Mouse (Mus musculus): ENCODE measurements around the gene Zfp462. TPM values are rescaled to one million over a fixed set of nuclear protein-coding genes. Genes with fewer than 3 reads are reported as not detected.

Zfp462 gene
- total RNA-seq, 2 experiments from 2014 or later: 0.96 TPM; not detected in 1

GRCm38 (mm10) chr4:55088922-55089321 lies 144.1 kb downstream of the Zfp462 start:
- no peak for ATAC-seq (replicated peaks; ENCODE audit: low FRiP score, poor library complexity, severe bottlenecking)

DNA sequence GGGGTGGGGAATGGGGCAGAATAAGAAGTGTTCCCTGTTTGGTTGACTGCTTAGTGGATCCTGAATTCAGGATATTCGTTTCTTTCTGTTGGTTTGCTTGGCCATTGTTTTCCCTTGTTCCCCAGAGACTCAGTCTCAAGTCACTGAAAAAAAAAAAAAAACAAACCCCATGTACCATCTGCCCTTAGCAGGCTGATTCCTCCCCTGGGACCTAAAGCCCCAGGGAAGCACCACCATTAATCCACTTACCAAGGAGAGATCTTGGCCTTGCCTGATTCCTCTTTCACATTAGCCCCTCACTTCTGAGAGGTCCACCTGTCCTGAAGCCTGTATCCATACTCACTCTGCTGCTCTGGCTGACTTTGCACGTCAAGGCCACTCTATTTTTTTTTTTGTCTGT lies 152.3 kb downstream of the Zfp462 start:
- no peak for ATAC-seq (replicated peaks; ENCODE audit: low FRiP score, poor library complexity, severe bottlenecking)

- ATAC-seq (replicated peaks; ENCODE audit: low FRiP score, poor library complexity, severe bottlenecking): no peak
These were observed 153.5 kb downstream of the Zfp462 start for GRCm38 (mm10) chr4:55098366-55098765.

GRCm38 (mm10) chr4:55100851-55101250 lies 156.0 kb downstream of the Zfp462 start:
- no peak for ATAC-seq (replicated peaks; ENCODE audit: low FRiP score, poor library complexity, severe bottlenecking)

DNA sequence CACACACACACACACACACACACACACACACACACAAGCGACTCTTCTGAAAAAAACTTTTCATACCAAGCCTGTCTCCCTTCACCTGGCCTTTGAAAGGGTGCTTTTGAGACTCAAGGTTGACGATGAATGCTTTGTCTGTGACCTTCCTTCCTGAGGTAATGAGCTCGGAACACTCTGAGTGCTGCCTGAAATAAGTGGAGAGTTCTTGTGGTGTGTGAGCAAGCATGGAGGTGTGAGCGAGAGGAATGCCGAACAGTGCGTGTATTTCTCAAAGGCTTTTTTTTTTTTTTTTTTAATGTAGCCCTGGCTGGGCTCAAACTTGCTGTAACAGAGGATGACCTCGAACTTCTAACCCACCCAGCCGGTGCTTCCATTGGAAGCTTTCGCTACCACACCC lies 156.8 kb downstream of the Zfp462 start:
- no peak for ATAC-seq (replicated peaks; ENCODE audit: low FRiP score, poor library complexity, severe bottlenecking)

GRCm38 (mm10) chr4:55102382-55102781 lies 157.5 kb downstream of the Zfp462 start:
- ATAC-seq (replicated peaks; ENCODE audit: low FRiP score, poor library complexity, severe bottlenecking): no peak

DNA sequence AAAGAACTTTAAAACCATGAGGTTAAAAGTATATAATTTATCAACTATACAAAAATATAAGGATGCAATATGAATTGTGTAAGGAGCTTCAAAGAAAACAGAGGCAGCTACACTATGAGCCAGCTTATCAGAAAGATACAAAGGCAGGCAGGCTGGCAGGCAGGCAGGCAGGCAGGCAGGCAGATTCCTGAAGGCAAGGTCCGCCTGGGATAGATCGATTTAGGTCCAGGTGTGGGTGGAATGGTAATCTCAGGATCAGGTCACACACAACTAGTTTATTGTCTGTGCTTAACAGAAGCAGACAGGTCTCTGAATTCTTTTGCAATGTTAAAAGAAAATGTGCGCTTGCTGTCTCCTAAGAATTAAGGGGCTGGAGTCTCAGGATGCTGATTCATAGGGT lies 158.7 kb downstream of the Zfp462 start:
- ATAC-seq (replicated peaks; ENCODE audit: low FRiP score, poor library complexity, severe bottlenecking): no peak

- no peak for ATAC-seq (replicated peaks; ENCODE audit: low FRiP score, poor library complexity, severe bottlenecking)
These were observed 173.1 kb downstream of the Zfp462 start for GRCm38 (mm10) chr4:55117839-55118487.

- no peak for ATAC-seq (replicated peaks; ENCODE audit: low FRiP score, poor library complexity, severe bottlenecking)
These were observed 176.3 kb downstream of the Zfp462 start for GRCm38 (mm10) chr4:55121126-55121525.

DNA sequence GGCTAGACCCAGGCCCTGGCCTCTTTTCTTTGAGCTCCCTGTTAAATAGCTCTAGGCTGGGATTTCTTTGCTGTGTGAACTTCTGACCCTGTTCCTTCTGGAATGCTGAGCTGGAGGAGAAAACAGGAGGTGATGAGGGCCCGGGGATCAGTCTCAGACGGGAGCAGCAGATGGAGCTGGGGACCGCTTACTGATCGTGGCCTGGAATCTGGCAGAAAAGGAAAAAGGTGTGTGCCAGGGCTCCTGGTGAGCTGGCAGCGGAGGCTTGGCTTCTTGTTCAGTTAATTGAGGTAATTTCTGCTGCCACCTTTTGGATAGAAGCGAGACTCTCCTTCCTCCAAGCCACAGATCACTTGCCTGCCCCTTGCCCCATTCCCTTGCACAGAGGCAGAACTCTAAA lies 177.1 kb downstream of the Zfp462 start:
- no peak for ATAC-seq (replicated peaks; ENCODE audit: low FRiP score, poor library complexity, severe bottlenecking)

GRCm38 (mm10) chr4:55124126-55124525 lies 179.3 kb downstream of the Zfp462 start:
- ATAC-seq (replicated peaks; ENCODE audit: low FRiP score, poor library complexity, severe bottlenecking): no peak

DNA sequence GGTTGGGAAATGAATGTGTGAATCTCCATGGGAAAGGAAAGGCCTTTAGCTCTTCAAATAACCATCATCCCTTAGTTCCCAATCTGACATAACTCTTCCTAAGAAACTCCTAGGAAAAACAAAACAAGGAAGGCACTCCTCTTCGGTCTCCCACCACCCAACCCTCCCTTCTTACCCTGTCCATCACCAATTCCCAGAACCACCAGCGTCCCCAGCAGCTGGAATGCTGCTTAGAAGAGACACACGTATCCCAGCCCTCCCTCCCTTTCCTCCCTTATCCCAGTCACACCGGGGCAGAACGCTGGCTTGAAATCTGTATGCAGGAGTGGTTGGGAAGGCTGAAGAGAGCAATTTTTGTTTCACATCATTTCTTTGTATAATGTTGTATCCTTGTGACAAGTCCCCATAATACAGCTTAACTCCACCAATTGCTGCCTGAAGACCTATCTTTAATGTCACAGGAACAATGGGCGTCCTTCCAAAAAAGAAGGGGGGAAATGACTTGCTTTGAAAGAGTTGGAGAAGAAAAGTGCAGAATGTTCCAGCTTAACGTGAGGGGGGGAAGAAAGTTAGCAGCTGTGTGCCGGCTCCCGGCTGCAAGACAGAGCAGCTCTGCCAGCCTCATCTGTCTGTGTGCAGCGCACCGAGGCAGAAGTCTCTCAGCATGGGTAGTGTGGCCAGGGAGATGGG lies 180.3 kb downstream of the Zfp462 start:
- ATAC-seq (replicated peaks; ENCODE audit: low FRiP score, poor library complexity, severe bottlenecking): no peak

DNA sequence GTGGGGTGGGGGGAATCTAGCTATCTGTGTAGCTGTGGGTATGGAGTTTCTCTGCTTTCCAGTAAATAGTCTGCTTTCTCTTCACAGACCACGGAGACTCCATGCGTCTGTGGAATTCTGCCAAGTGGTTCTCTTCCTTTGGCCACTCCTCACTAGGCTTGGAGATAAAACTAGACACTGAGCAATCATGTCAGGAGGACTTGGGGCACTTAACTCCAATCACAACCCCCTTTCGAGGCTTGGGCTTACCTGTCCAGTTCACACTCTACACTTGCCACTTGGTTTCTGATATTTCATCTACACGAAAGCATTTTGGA lies 180.8 kb downstream of the Zfp462 start:
- ATAC-seq (replicated peaks; ENCODE audit: low FRiP score, poor library complexity, severe bottlenecking): no peak

DNA sequence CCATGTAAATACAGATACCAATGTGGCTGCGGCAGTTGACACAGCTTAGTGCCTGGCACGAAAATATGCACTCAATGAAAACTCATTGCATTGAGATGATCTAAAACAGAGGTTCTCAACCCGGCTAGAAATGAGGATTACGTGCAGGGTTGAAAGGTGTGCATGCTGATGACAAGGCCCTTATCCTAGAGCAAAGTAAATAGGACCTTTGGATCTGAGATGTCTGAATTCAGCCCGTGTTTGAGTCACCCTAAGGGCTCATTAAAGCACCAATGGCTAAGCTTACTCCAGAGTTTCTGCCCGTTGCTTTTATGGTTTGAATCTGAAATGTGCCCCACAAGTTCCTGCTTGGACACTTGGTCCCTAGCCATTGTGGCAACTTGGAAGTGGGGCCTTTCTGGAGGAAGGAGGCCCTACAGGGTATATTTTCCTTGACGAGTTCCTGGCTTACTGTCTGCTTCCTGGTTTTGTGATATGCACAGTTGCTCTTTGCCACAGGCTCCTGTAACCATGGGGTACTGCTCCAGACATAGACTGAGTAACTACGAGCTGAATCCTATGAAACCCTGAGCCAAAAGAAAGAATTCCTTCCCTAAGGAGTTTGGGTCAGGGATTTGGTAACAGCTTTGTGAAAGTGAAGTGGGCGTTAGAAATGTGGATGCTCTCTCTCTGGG lies 182.5 kb downstream of the Zfp462 start:
- ATAC-seq (replicated peaks; ENCODE audit: low FRiP score, poor library complexity, severe bottlenecking): no peak

- ATAC-seq (replicated peaks; ENCODE audit: low FRiP score, poor library complexity, severe bottlenecking): no peak
These were observed 183.4 kb downstream of the Zfp462 start for GRCm38 (mm10) chr4:55128088-55128835.

All from erythroblast, adult 5-6 weeks (primary cell).